9 mouse cellular contexts compared by ENCODE assay signal in genomic region chr8:79641119-79641518, GRCm38 (mm10). TPM values are rescaled to one million over a fixed set of nuclear protein-coding genes. Genes with fewer than 3 reads are reported as not detected.
DNase-seq lines count a peak whose midpoint lies in the region; ATAC-seq and TF ChIP-seq lines count a peak whose summit lies in the region.
"Had no signal": no experiment of that assay in that cellular context is flagged by ENCODE, and none has a peak within 500 bp of the region (broad histone marks: within the 10 kb centered on the region; RNA-seq: fewer than 3 reads in every experiment).

No protein-coding gene starts in this region.

- DNase-seq in layer of hippocampus, adult 2 months (ENCODE audit: low spot score in 2 of 2) = no peak
- no peak for DNase-seq in layer of hippocampus, adult 8-10 months (ENCODE audit: low spot score in 2 of 2)
- DNase-seq in embryonic facial prominence, embryonic 11.5 days (ENCODE audit: low spot score) = no peak
- DNase-seq in intestine, embryonic 14.5 days (ENCODE audit: low spot score) = no peak
- no peak for DNase-seq in adrenal gland, adult 18-20 months (ENCODE audit: low spot score in 2 of 2)
- no peak for DNase-seq in adrenal gland, postnatal 25 days
- DNase-seq: gastrocnemius, postnatal 25 days had no signal

- no peak for ATAC-seq in embryonic facial prominence, embryonic 11.5 days (replicated peaks; ENCODE audit: insufficient number of reproducible peaks, low FRiP score, low TSS enrichment, low read depth)
- ATAC-seq in intestine, embryonic 14.5 days (replicated peaks; ENCODE audit: low FRiP score, low TSS enrichment, low read depth) = no peak
- no peak for ATAC-seq in megakaryocyte progenitor cell, adult 5-6 weeks (replicated peaks; ENCODE audit: poor library complexity)

- no peaks in the 10 kb centered on the region for H3K27me3 ChIP-seq in embryonic facial prominence, embryonic 11.5 days (ENCODE audit: control insufficient read depth, insufficient read depth, low read length)
- no peaks in the 10 kb centered on the region for H3K27me3 ChIP-seq in intestine, embryonic 14.5 days (replicated peaks; ENCODE audit: control insufficient read depth, insufficient read depth, low read length)
- no peaks in the 10 kb centered on the region for H3K27me3 ChIP-seq in myocyte (ENCODE audit: control insufficient read depth, insufficient read depth, insufficient read length)

- H3ac ChIP-seq in myocyte (ENCODE audit: control insufficient read depth, insufficient read length) = no peak overlapping the region

- H3K9ac ChIP-seq in embryonic facial prominence, embryonic 11.5 days (replicated peaks; ENCODE audit: low read length) = no peak overlapping the region; the same call in 1 of the 2 replicates
- peak overlapping the region; percentile 70 for H3K9ac ChIP-seq in intestine, embryonic 14.5 days (ENCODE audit: low read length)

- peaks cover 64% of the 10 kb centered on the region for H3K79me2 ChIP-seq in myocyte (ENCODE audit: control insufficient read depth, insufficient read depth)

- no peaks in the 10 kb centered on the region for H3K36me3 ChIP-seq in embryonic facial prominence, embryonic 11.5 days (replicated peaks; ENCODE audit: control insufficient read depth, insufficient read depth, low read depth, low read length)
- H3K36me3 ChIP-seq in intestine, embryonic 14.5 days (ENCODE audit: control insufficient read depth, insufficient read depth, low read length) = peaks cover 25% of the 10 kb centered on the region
- peaks cover 15% of the 10 kb centered on the region for H3K36me3 ChIP-seq in myocyte (ENCODE audit: control insufficient read depth, insufficient read depth)

- H3K27ac ChIP-seq in layer of hippocampus, adult 2 months = no peak overlapping the region
- H3K27ac ChIP-seq in embryonic facial prominence, embryonic 11.5 days (replicated peaks; ENCODE audit: low read depth, low read length) = no peak overlapping the region
- H3K27ac ChIP-seq in intestine, embryonic 14.5 days (ENCODE audit: low read depth) = no peak overlapping the region

- H3K4me3 ChIP-seq in layer of hippocampus, adult 2 months = peak overlapping the region; percentile 89; the same call in 1 of the 2 replicates
- H3K4me3 ChIP-seq in embryonic facial prominence, embryonic 11.5 days (ENCODE audit: low read depth, low read length) = peak overlapping the region; percentile 92
- peak overlapping the region; percentile 56 for H3K4me3 ChIP-seq in intestine, embryonic 14.5 days (ENCODE audit: low read depth, low read length)
- H3K4me3 ChIP-seq in myocyte = peak overlapping the region; percentile 47

- no peak for TF ChIP-seq CTCF in layer of hippocampus, adult 2 months (conservative IDR thresholded peaks at IDR 0.05)

- no peak for TF ChIP-seq POLR2A in myocyte (IDR thresholded peaks at IDR 0.05; ENCODE audit: insufficient read length, low read depth)

- 36% methylated on average over 1 of the region's 1 CpGs for WGBS in embryonic facial prominence, embryonic 11.5 days
- WGBS in intestine, embryonic 14.5 days = 9% methylated on average over 1 of the region's 1 CpGs

- no peaks in the 10 kb centered on the region for H3K4me1 ChIP-seq in embryonic facial prominence, embryonic 11.5 days (ENCODE audit: control insufficient read depth, insufficient read depth, low read length)
- H3K4me1 ChIP-seq in intestine, embryonic 14.5 days (replicated peaks; ENCODE audit: control insufficient read depth, insufficient read depth, low read length) = peaks cover 16% of the 10 kb centered on the region

- no peaks in the 10 kb centered on the region for H3K9me3 ChIP-seq in embryonic facial prominence, embryonic 11.5 days (replicated peaks; ENCODE audit: control insufficient read depth, low read length)
- H3K9me3 ChIP-seq in intestine, embryonic 14.5 days (ENCODE audit: control insufficient read depth, low read length) = no peaks in the 10 kb centered on the region

- peak overlapping the region; percentile 67 for H3K4me2 ChIP-seq in embryonic facial prominence, embryonic 11.5 days (ENCODE audit: low read depth, low read length)
- H3K4me2 ChIP-seq in intestine, embryonic 14.5 days (ENCODE audit: low read length) = peak overlapping the region; percentile 53
- peak overlapping the region; percentile 88 for H3K4me2 ChIP-seq in myocyte (ENCODE audit: low read depth)

TF ChIP-seq in myocyte, 11 proteins besides CTCF, POLR2A, EP300 and RAD21:
- TF ChIP-seq SRF (IDR thresholded peaks at IDR 0.05; ENCODE audit: control insufficient read depth, insufficient read length, low read depth) (no peak), USF1 (IDR thresholded peaks at IDR 0.05; ENCODE audit: low read depth) (no peak), MYOD1 (IDR thresholded peaks at IDR 0.05; ENCODE audit: control insufficient read depth in 1 of 3, insufficient read length in 2 of 3, low read depth in 2 of 3) (no peak), TCF3 (IDR thresholded peaks at IDR 0.05; ENCODE audit: insufficient read length, low read depth) (no peak), POLR2AphosphoS2 (IDR thresholded peaks at IDR 0.05; ENCODE audit: insufficient read length, low read depth) (no peak), E2F4 (IDR thresholded peaks at IDR 0.05; ENCODE audit: insufficient read depth) (no peak), MAX (IDR thresholded peaks at IDR 0.05; ENCODE audit: low read depth) (no peak)

RNA-seq across cellular contexts. Expression of gene Otud4, which starts 1.7 kb away (rescaled TPM):
- total RNA-seq in layer of hippocampus, adult 2 months (2021) = 10 to 100 TPM; 35.4 to 44.1 TPM
- total RNA-seq in layer of hippocampus, adult 8-10 months (2022) = 10 to 100 TPM; 35.0 to 50.4 (median 47.2) TPM
- 19.5 and 22.9 TPM in 2 replicates for polyA plus RNA-seq in embryonic facial prominence, embryonic 11.5 days (2014; fragmentation: Nextera tagmentation; extraction: Ambion mirVana)
- polyA plus RNA-seq in intestine, embryonic 14.5 days (2014; fragmentation: Nextera tagmentation; extraction: Ambion mirVana) = 28.1 and 30.3 TPM in 2 replicates
- 6.0 TPM for polyA plus RNA-seq in myocyte (2012; fragmentation: generic; extraction: Trizol)
- total RNA-seq in adrenal gland, adult 18-20 months (2021) = 10 to 100 TPM; 37.6 to 46.8 TPM
- total RNA-seq in adrenal gland, postnatal 25 days (2021) = 51.5 and 60.6 TPM in 2 replicates
- 54.4 and 64.4 TPM in 2 replicates for total RNA-seq in megakaryocyte progenitor cell, adult 5-6 weeks (2015)
- 57.8 and 85.7 TPM in 2 replicates for total RNA-seq in megakaryocyte progenitor cell, adult 5-6 weeks (2017)
